Mouse (Mus musculus): ENCODE results near the gene Ccdc34.

- no peak for TF ChIP-seq EP300 (IDR thresholded peaks at IDR 0.05; ENCODE audit: insufficient read depth, low read depth, low read length)
- TF ChIP-seq CTCF (IDR thresholded peaks at IDR 0.05; ENCODE audit: low read depth, low read length), result no peak
- no peak for TF ChIP-seq POLR2A (IDR thresholded peaks at IDR 0.05; ENCODE audit: insufficient read depth, low read length)
These were observed 25.9 kb upstream of the Ccdc34 start for GRCm38 (mm10) chr2:109991754-109992153.

Measured in ES-Bruce4 (cell line).